10 mouse cellular contexts compared by ENCODE assay signal in genomic region chr16:13359405-13359858, GRCm38 (mm10).
DNase-seq lines count a peak whose midpoint lies in the region; ATAC-seq and TF ChIP-seq lines count a peak whose summit lies in the region.
"Had no signal": no experiment of that assay in that cellular context is flagged by ENCODE, and none has a peak within 500 bp of the region (broad histone marks: within the 10 kb centered on the region; RNA-seq: fewer than 3 reads in every experiment).

No protein-coding gene starts in this region.

- DNase-seq in heart, adult 11 months, result peak; percentile 94
- DNase-seq in heart, postnatal 4 days, result no peak
- peak; percentile 48 for DNase-seq in cerebellum, adult 9-11 months
- DNase-seq in lung, postnatal 0 days (ENCODE audit: low spot score), result peak; percentile 53
- no peak for DNase-seq in ovary, postnatal 14 days (ENCODE audit: low spot score)
- no peak for DNase-seq in spleen, postnatal 36 days (ENCODE audit: low spot score in 2 of 2)
- DNase-seq in embryo, embryonic 10.5 days (ENCODE audit: low spot score), result no peak

- H3K27ac ChIP-seq in heart, embryonic 15.5 days, result peak overlapping the region; percentile 87
- no peak overlapping the region for H3K27ac ChIP-seq in lung, postnatal 0 days (ENCODE audit: low read length)
- H3K27ac ChIP-seq: macrophage had no signal

- TF ChIP-seq EP300 in lung, postnatal 0 days (IDR thresholded peaks at IDR 0.05), result peak; percentile 81

- H3K4me1 ChIP-seq in heart, embryonic 15.5 days (replicated peaks), result peaks cover 42% of the 10 kb centered on the region
- H3K4me1 ChIP-seq in lung, postnatal 0 days (ENCODE audit: insufficient read depth, low read depth, low read length), result peaks cover 6% of the 10 kb centered on the region; the same call in 1 of the 2 replicates

- no peak; the same call in 1 of the 2 replicates for ATAC-seq in heart, embryonic 15.5 days (replicated peaks; ENCODE audit: insufficient number of reproducible peaks, insufficient read depth, low FRiP score, low read depth)
- peak; percentile 56 for ATAC-seq in lung, postnatal 0 days

- peak overlapping the region; percentile 62 for H3K4me2 ChIP-seq in heart, embryonic 15.5 days
- H3K4me2 ChIP-seq in lung, postnatal 0 days (replicated peaks; ENCODE audit: low read depth, low read length), result peak overlapping the region; percentile 4

- no peaks in the 10 kb centered on the region for H3K36me3 ChIP-seq in heart, embryonic 15.5 days
- H3K36me3 ChIP-seq in lung, postnatal 0 days (ENCODE audit: insufficient read depth, low read length), result no peaks in the 10 kb centered on the region

- WGBS in heart, embryonic 15.5 days, result 21% methylated on average over 9 of the region's 9 CpGs
- 42% methylated on average over 9 of the region's 9 CpGs for WGBS in lung, postnatal 0 days

- no peaks in the 10 kb centered on the region for H3K27me3 ChIP-seq in heart, embryonic 15.5 days
- no peaks in the 10 kb centered on the region for H3K27me3 ChIP-seq in lung, postnatal 0 days (replicated peaks; ENCODE audit: insufficient read depth, low read length)

- peak overlapping the region; percentile 44; the same call in 1 of the 2 replicates for H3K9ac ChIP-seq in heart, embryonic 15.5 days
- H3K9ac ChIP-seq in lung, postnatal 0 days (replicated peaks; ENCODE audit: low read depth), result no peak overlapping the region

- no peak for TF ChIP-seq CTCF in lung, postnatal 0 days (IDR thresholded peaks at IDR 0.05)

- H3K4me3 ChIP-seq in heart, embryonic 15.5 days, result peak overlapping the region; percentile 31
- H3K4me3 ChIP-seq in lung, postnatal 0 days (ENCODE audit: low read depth, low read length), result no peak overlapping the region
- H3K4me3 ChIP-seq: erythroblast, embryonic 14.5 days had no signal

- no peaks in the 10 kb centered on the region for H3K9me3 ChIP-seq in heart, embryonic 15.5 days (replicated peaks)
- H3K9me3 ChIP-seq in lung, postnatal 0 days (ENCODE audit: low read length), result no peaks in the 10 kb centered on the region

Comparison
In these comparisons a context has a peak if more than half of its experiments do, and no peak if none do; other contexts are left out.
1. DNase-seq: peak in heart, adult 11 months (single experiment), cerebellum, adult 9-11 months (single experiment) and lung, postnatal 0 days (single experiment); none in heart, postnatal 4 days (single experiment), ovary, postnatal 14 days (single experiment), spleen, postnatal 36 days (0 of 2) and embryo, embryonic 10.5 days (single experiment).